ENCODE assay signal across 17 mouse cellular contexts in the genomic region with DNA sequence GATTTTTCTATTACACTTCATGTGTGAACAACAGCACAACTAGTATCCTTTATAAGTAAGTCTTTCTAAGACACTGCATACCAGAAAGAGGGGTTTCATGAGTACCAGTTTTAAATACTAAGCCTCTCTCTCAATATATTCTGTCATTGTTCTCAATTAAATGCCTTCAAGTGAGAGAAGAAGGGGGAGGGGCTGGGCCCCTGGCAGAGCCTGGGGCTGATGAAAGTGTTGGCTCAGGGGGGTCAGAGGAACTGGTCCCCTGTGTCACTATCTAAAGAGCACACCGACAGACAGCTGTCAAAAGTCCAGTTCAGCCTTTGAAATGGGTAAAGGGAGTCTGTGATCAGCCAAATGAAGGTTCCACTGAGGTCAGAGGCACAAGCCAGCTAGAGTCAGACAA.
DNase-seq lines count a peak whose midpoint lies in the region; ATAC-seq and TF ChIP-seq lines count a peak whose summit lies in the region.
"Had no signal": no experiment of that assay in that cellular context is flagged by ENCODE, and none has a peak within 500 bp of the region (broad histone marks: within the 10 kb centered on the region; RNA-seq: fewer than 3 reads in every experiment).

No protein-coding gene starts in this region.

- H3K36me3 ChIP-seq in limb, embryonic 14.5 days (ENCODE audit: control insufficient read depth, insufficient read depth, low read length), result no peaks in the 10 kb centered on the region
- no peaks in the 10 kb centered on the region for H3K36me3 ChIP-seq in limb, embryonic 10.5 days
- no peaks in the 10 kb centered on the region for H3K36me3 ChIP-seq in forebrain, embryonic 11.5 days (ENCODE audit: control insufficient read depth, insufficient read depth, low read length)
- H3K36me3 ChIP-seq in hindbrain, embryonic 12.5 days, result no peaks in the 10 kb centered on the region
- H3K36me3 ChIP-seq in midbrain, embryonic 14.5 days (ENCODE audit: control insufficient read depth, insufficient read depth, low read length), result no peaks in the 10 kb centered on the region
- H3K36me3 ChIP-seq: liver, embryonic 12.5 days had no signal

- H3K4me1 ChIP-seq in limb, embryonic 14.5 days (ENCODE audit: control insufficient read depth, insufficient read depth, low read length), result peaks cover 37% of the 10 kb centered on the region
- H3K4me1 ChIP-seq in limb, embryonic 10.5 days, result peaks cover 31% of the 10 kb centered on the region
- H3K4me1 ChIP-seq in forebrain, embryonic 11.5 days (replicated peaks; ENCODE audit: control insufficient read depth, insufficient read depth, low read length), result peaks cover 2% of the 10 kb centered on the region; the same call in 1 of the 2 replicates
- H3K4me1 ChIP-seq in hindbrain, embryonic 12.5 days, result peaks cover 28% of the 10 kb centered on the region
- H3K4me1 ChIP-seq in midbrain, embryonic 14.5 days (ENCODE audit: control insufficient read depth, insufficient read depth, low read length), result peaks cover 16% of the 10 kb centered on the region; the same call in 1 of the 2 replicates
- H3K4me1 ChIP-seq: liver, embryonic 12.5 days had no signal

- no peak overlapping the region for H3K4me2 ChIP-seq in limb, embryonic 14.5 days (replicated peaks; ENCODE audit: low read depth, low read length, severe bottlenecking)
- no peak overlapping the region for H3K4me2 ChIP-seq in forebrain, embryonic 11.5 days (ENCODE audit: low read depth, low read length, severe bottlenecking)
- no peak overlapping the region for H3K4me2 ChIP-seq in hindbrain, embryonic 12.5 days (replicated peaks)
- no peak overlapping the region for H3K4me2 ChIP-seq in midbrain, embryonic 14.5 days (ENCODE audit: low read length)
- H3K4me2 ChIP-seq: heart, embryonic 11.5 days; liver, embryonic 12.5 days had no signal

- H3K4me3 ChIP-seq in limb, embryonic 14.5 days (replicated peaks; ENCODE audit: low read length), result no peak overlapping the region
- no peak overlapping the region for H3K4me3 ChIP-seq in limb, embryonic 10.5 days
- H3K4me3 ChIP-seq in forebrain, embryonic 11.5 days (ENCODE audit: low read depth, low read length), result no peak overlapping the region
- no peak overlapping the region for H3K4me3 ChIP-seq in hindbrain, embryonic 12.5 days
- no peak overlapping the region for H3K4me3 ChIP-seq in midbrain, embryonic 14.5 days (replicated peaks; ENCODE audit: low read depth, low read length)
- H3K4me3 ChIP-seq: liver, embryonic 12.5 days had no signal

- no peaks in the 10 kb centered on the region for H3K27me3 ChIP-seq in limb, embryonic 14.5 days (ENCODE audit: control insufficient read depth, insufficient read depth, low read length)
- no peaks in the 10 kb centered on the region for H3K27me3 ChIP-seq in limb, embryonic 10.5 days (ENCODE audit: low read depth, poor library complexity, severe bottlenecking)
- H3K27me3 ChIP-seq in forebrain, embryonic 11.5 days (ENCODE audit: control insufficient read depth, insufficient read depth, low read length), result no peaks in the 10 kb centered on the region
- H3K27me3 ChIP-seq in hindbrain, embryonic 12.5 days, result no peaks in the 10 kb centered on the region
- H3K27me3 ChIP-seq in midbrain, embryonic 14.5 days (ENCODE audit: control insufficient read depth, insufficient read depth, low read length), result no peaks in the 10 kb centered on the region

- 61% methylated on average over 1 of the region's 1 CpGs for WGBS in limb, embryonic 14.5 days
- 58% methylated on average over 1 of the region's 1 CpGs for WGBS in limb, embryonic 10.5 days
- WGBS in forebrain, embryonic 11.5 days, result 9% methylated on average over 1 of the region's 1 CpGs
- WGBS in hindbrain, embryonic 12.5 days, result 15% methylated on average over 1 of the region's 1 CpGs
- WGBS in midbrain, embryonic 14.5 days, result 3% methylated on average over 1 of the region's 1 CpGs

- no peak for ATAC-seq in limb, embryonic 14.5 days (ENCODE audit: low FRiP score, low read depth)
- peak; percentile 53 for ATAC-seq in forebrain, embryonic 11.5 days (replicated peaks; ENCODE audit: low FRiP score)
- no peak for ATAC-seq in hindbrain, embryonic 12.5 days (ENCODE audit: low FRiP score)
- no peak for ATAC-seq in midbrain, embryonic 14.5 days (ENCODE audit: low FRiP score, low TSS enrichment)
- ATAC-seq: liver, embryonic 12.5 days had no signal

- TF ChIP-seq POLR2A in limb, embryonic 14.5 days (IDR thresholded peaks at IDR 0.05; ENCODE audit: borderline replicate concordance, extremely low read depth, insufficient read depth, insufficient read length), result no peak

- DNase-seq in limb, embryonic 14.5 days (ENCODE audit: low spot score), result no peak
- no peak for DNase-seq in limb, embryonic 10.5 days (ENCODE audit: low spot score)
- DNase-seq in forebrain, embryonic 11.5 days (ENCODE audit: low spot score), result no peak
- peak; percentile 36 for DNase-seq in midbrain, embryonic 14.5 days
- no peak for DNase-seq in heart, postnatal 14 days
- DNase-seq in frontal cortex, postnatal 10 days (ENCODE audit: low spot score in 2 of 2), result no peak
- no peak for DNase-seq in kidney, adult 18-20 months
- DNase-seq: adrenal gland, adult 2 months; B cell, adult 2 months; cerebellum, adult 8-10 months; gastrocnemius, postnatal 36 days; thymus, postnatal 4 days had no signal

- no peaks in the 10 kb centered on the region for H3K9me3 ChIP-seq in limb, embryonic 14.5 days (ENCODE audit: control insufficient read depth, low read length)
- H3K9me3 ChIP-seq in limb, embryonic 10.5 days (replicated peaks), result 0 out of 2 replicates have a peak, but pooled peaks cover 3% of the 10 kb centered on the region
- no peaks in the 10 kb centered on the region for H3K9me3 ChIP-seq in forebrain, embryonic 11.5 days (ENCODE audit: control insufficient read depth, low read length)
- H3K9me3 ChIP-seq in hindbrain, embryonic 12.5 days (replicated peaks), result no peaks in the 10 kb centered on the region
- no peaks in the 10 kb centered on the region for H3K9me3 ChIP-seq in midbrain, embryonic 14.5 days (ENCODE audit: control insufficient read depth, low read length)
- H3K9me3 ChIP-seq: liver, embryonic 12.5 days had no signal

- intact Hi-C loops in heart, postnatal 14 days (cut with DNase I), result no loop called here

- 0 out of 2 replicates have a peak overlapping the region, but pooled peaks have one; percentile 26 for H3K27ac ChIP-seq in limb, embryonic 14.5 days (replicated peaks; ENCODE audit: low read depth, low read length)
- no peak overlapping the region for H3K27ac ChIP-seq in limb, embryonic 10.5 days
- H3K27ac ChIP-seq in forebrain, embryonic 11.5 days (ENCODE audit: low read depth, low read length), result no peak overlapping the region
- H3K27ac ChIP-seq in hindbrain, embryonic 12.5 days, result peak overlapping the region; percentile 60; the same call in 1 of the 2 replicates
- H3K27ac ChIP-seq in midbrain, embryonic 14.5 days (replicated peaks; ENCODE audit: low read depth, low read length), result no peak overlapping the region
- H3K27ac ChIP-seq: liver, embryonic 12.5 days; macrophage; stomach, postnatal 0 days had no signal

- H3K9ac ChIP-seq in limb, embryonic 14.5 days (ENCODE audit: low read depth, low read length, severe bottlenecking), result no peak overlapping the region
- H3K9ac ChIP-seq in forebrain, embryonic 11.5 days (ENCODE audit: low read length), result no peak overlapping the region
- H3K9ac ChIP-seq in hindbrain, embryonic 12.5 days, result no peak overlapping the region
- H3K9ac ChIP-seq in midbrain, embryonic 14.5 days (replicated peaks; ENCODE audit: low read length), result no peak overlapping the region
- H3K9ac ChIP-seq: liver, embryonic 12.5 days had no signal

Comparison
In these comparisons a context has a peak if more than half of its experiments do, and no peak if none do; other contexts are left out.
1. H3K27ac ChIP-seq: peak in limb, embryonic 14.5 days (single experiment) and hindbrain, embryonic 12.5 days (single experiment); none in limb, embryonic 10.5 days (single experiment), forebrain, embryonic 11.5 days (single experiment) and midbrain, embryonic 14.5 days (single experiment).